Mouse (Mus musculus) heart, postnatal 0 days (tissue): ENCODE measurements around the gene Ugt1a6b. TPM values are rescaled to one million over a fixed set of nuclear protein-coding genes. Genes with fewer than 3 reads are reported as not detected.
"Not testable (repeated sequence)": the region's sequence is repeated elsewhere in the genome, so short reads cannot be mapped to it uniquely, and the experiment has no call there.

ENCODE experiments used
- ATAC-seq: fragments of 200-750 bp; cut with Nextera tagmentation; 2 replicates; pipeline ENCODE4 v1.8.0; 2017; ENCODE audit warnings: low read depth, moderate number of reproducible peaks, moderate library complexity; ENCODE audit not compliant: insufficient read depth
- DNase-seq: peaks from one replicate; pipeline ENCODE4 v3.0.0-alpha.2; 2016; ENCODE audit warnings: low spot score
- H3K27ac ChIP-seq: fragments of 300-500 bp; sonication (generic); 2 replicates; pipeline ENCODE4 v1.5.1; 2014; ENCODE audit warnings: low read depth, mild to moderate bottlenecking
- H3K27me3 ChIP-seq: fragments of 300-500 bp; sonication (generic); 2 replicates; pipeline ENCODE4 v1.6.1; 2014; ENCODE audit warnings: low read length, mixed read lengths; ENCODE audit not compliant: control insufficient read depth, insufficient read depth
- H3K36me3 ChIP-seq: fragments of 300-500 bp; sonication (generic); replicated peaks from 2 replicates; pipeline ENCODE4 v1.6.1; 2014; ENCODE audit warnings: low read length, mixed read lengths; ENCODE audit not compliant: control insufficient read depth, insufficient read depth
- H3K4me1 ChIP-seq: fragments of 300-500 bp; sonication (generic); 2 replicates; pipeline ENCODE4 v1.6.1; 2014; ENCODE audit warnings: antibody characterized with exemption; ENCODE audit not compliant: control insufficient read depth, insufficient read depth
- H3K4me2 ChIP-seq: fragments of 300-500 bp; sonication (generic); 2 replicates; pipeline ENCODE4 v1.6.1; 2014; ENCODE audit warnings: low read depth, mild to moderate bottlenecking, low read length, moderate library complexity
- H3K4me3 ChIP-seq: fragments of 300-500 bp; sonication (generic); 2 replicates; pipeline ENCODE4 v1.5.1; 2014; ENCODE audit warnings: low read depth, low read length
- H3K9ac ChIP-seq: fragments of 300-500 bp; sonication (generic); replicated peaks from 2 replicates; pipeline ENCODE4 v1.6.1; 2014; ENCODE audit warnings: low read depth, low read length, mixed read lengths
- H3K9me3 ChIP-seq: fragments of 300-500 bp; sonication (generic); replicated peaks from 2 replicates; pipeline ENCODE4 v1.6.1; 2016; ENCODE audit warnings: low read length; ENCODE audit not compliant: control insufficient read depth
- CTCF ChIP-seq: IDR thresholded peaks from 2 replicates; pipeline ENCODE4 v1.5.1; 2016; ENCODE audit warnings: antibody characterized with exemption, control low read depth, low read depth
- EP300 ChIP-seq: IDR thresholded peaks from 2 replicates; pipeline ENCODE4 v1.6.1; 2016; ENCODE audit warnings: antibody characterized with exemption, low read depth
- WGBS: fragments of 180-500 bp; shearing (Covaris S2); extraction: QIAGEN DNeasy Blood & Tissue Kit; methylation state at CpG from one replicate; pipeline ENCODE4 v1.1.7; 2014; 5-methylcytosine and 5-hydroxymethylcytosine counted together
- polyA plus RNA-seq: library from polyadenylated mRNA; unstranded; fragments of >200 nt; fragmentation: Nextera tagmentation; extraction: Ambion mirVana; gene quantifications from 2 replicates; pipeline ENCODE4 v1.2.1, GENCODE M21; 2015
- total RNA-seq: library from RNA; depleted of rRNA; stranded (reverse); fragments of >200 nt; gene quantifications from 2 replicates; pipeline ENCODE4 v1.2.3, GENCODE M21; 2014; ENCODE audit warnings: low replicate concordance

Gene Ugt1a6b
- total and polyA plus RNA-seq, 2 experiments from 2014 or later: 0.19 TPM; not detected in 1

DNA sequence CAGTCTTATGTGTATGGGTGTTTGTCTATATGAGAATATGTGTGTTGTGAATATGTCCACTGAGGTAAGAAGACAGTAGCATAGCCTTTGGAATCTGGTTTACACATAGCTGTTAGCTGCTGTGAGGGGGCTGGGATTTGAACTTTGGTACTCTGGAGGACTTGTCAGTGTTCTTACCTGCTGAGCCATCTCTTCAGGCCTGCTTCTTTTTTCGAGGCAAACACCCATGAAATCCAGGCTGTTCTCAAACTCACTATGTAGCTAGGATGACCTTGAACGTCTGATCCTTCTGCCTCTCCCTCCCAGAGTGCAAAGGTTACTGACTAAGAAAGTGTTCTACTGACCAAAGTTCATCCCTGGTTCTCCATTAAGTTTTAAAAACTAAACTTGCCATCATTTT is 2.6 kb downstream of the Ugt1a6b start:
- 58% methylated on average over 2 of the region's 2 CpGs for WGBS
- TF ChIP-seq CTCF (no peak), EP300 (no peak)
- ATAC-seq: no peak

GRCm38 (mm10) chr1:88109027-88109557 is 6.0 kb downstream of the Ugt1a6b start:
- not testable (repeated sequence) for H3K4me2 ChIP-seq, H3K27me3 ChIP-seq, H3K4me3 ChIP-seq, H3K27ac ChIP-seq, DNase-seq, ATAC-seq, H3K9ac ChIP-seq, H3K4me1 ChIP-seq, H3K9me3 ChIP-seq, H3K36me3 ChIP-seq
- WGBS: 69% methylated on average over 2 of the region's 2 CpGs

More for the DNA sequence above, 2.6 kb downstream of the Ugt1a6b start:
- Histone ChIP-seq H3K36me3 (no peaks in the 10 kb centered on the region), H3K4me3 (no peak overlapping the region), H3K9me3 (no peaks in the 10 kb centered on the region), H3K27ac (no peak overlapping the region), H3K4me1 (no peaks in the 10 kb centered on the region), H3K4me2 (no peak overlapping the region), H3K9ac (no peak overlapping the region), H3K27me3 (no peaks in the 10 kb centered on the region)
- no peak for DNase-seq

GRCm38 (mm10) chr1:88109604-88110003 is 6.6 kb downstream of the Ugt1a6b start:
- H3K27ac ChIP-seq, H3K27me3 ChIP-seq, H3K4me2 ChIP-seq, DNase-seq, H3K4me3 ChIP-seq, ATAC-seq, H3K4me1 ChIP-seq, H3K9me3 ChIP-seq, H3K9ac ChIP-seq, H3K36me3 ChIP-seq: not testable (repeated sequence)
- WGBS: 73% methylated on average over 2 of the region's 2 CpGs

GRCm38 (mm10) chr1:88112769-88113168 is 9.7 kb downstream of the Ugt1a6b start:
- H3K9me3 ChIP-seq, DNase-seq, H3K4me2 ChIP-seq, ATAC-seq, H3K36me3 ChIP-seq, H3K4me3 ChIP-seq, H3K9ac ChIP-seq, H3K4me1 ChIP-seq, H3K27ac ChIP-seq, H3K27me3 ChIP-seq: not testable (repeated sequence)
- 80% methylated on average over 6 of the region's 6 CpGs for WGBS

- not testable (repeated sequence) for H3K9me3 ChIP-seq, DNase-seq, H3K27ac ChIP-seq, H3K4me3 ChIP-seq, H3K36me3 ChIP-seq, ATAC-seq, H3K9ac ChIP-seq, H3K4me1 ChIP-seq, H3K4me2 ChIP-seq, H3K27me3 ChIP-seq
- 10% methylated on average over 3 of the region's 4 CpGs for WGBS
- TF ChIP-seq CTCF: peak; percentile 30
These were observed 17.5 kb downstream of the Ugt1a6b start for GRCm38 (mm10) chr1:88120550-88120949.

- H3K27ac ChIP-seq, H3K9me3 ChIP-seq, ATAC-seq, H3K4me1 ChIP-seq, DNase-seq, H3K27me3 ChIP-seq, H3K4me3 ChIP-seq, H3K36me3 ChIP-seq, H3K4me2 ChIP-seq, H3K9ac ChIP-seq: not testable (repeated sequence)
- no CpG with 5 or more reads among the region's 1 CpGs for WGBS
- TF ChIP-seq CTCF: peak; percentile 24; the same call in 1 of the 2 replicates
These were observed 18.5 kb downstream of the Ugt1a6b start for GRCm38 (mm10) chr1:88121521-88121920.
